Mouse (Mus musculus): ENCODE data around the gene Stpg4.

DNA sequence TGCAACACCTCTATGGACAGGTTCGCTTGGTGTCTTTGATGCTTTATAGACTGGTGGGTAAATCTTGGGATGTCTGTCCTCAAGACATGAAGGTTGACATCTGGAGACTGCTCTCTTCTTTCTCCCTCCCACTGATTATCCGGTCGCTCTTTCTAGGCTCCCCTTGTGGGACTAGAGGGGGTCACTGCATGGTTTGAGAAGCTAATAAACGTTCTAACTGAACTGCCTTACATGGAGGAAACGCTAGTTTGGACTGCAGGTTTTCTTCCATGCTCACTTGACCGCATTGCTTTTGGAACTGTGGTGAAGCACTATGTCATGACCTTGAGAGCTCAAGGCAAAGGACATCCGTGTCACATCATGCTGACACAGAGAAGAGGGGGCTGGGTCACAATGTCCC is 25.8 kb upstream of the Stpg4 start:
- TF ChIP-seq EP300 (IDR thresholded peaks at IDR 0.05; ENCODE audit: low read depth in 1 of 2, low read length in 2 of 2) (no peak), USF2 (IDR thresholded peaks at IDR 0.05; ENCODE audit: borderline replicate concordance in 1 of 2, insufficient read depth in 1 of 2, low read depth in 1 of 2, low read length in 2 of 2) (no peak), GABPA (IDR thresholded peaks at IDR 0.05; ENCODE audit: low read depth, low read length) (no peak), ELF1 (IDR thresholded peaks at IDR 0.05; ENCODE audit: low read depth, low read length) (no peak), POLR2AphosphoS2 (IDR thresholded peaks at IDR 0.05; ENCODE audit: low read length) (no peak), CTCF (IDR thresholded peaks at IDR 0.05 in 2 of 3, conservative IDR thresholded peaks at IDR 0.05 in 1 of 3; ENCODE audit: control insufficient read depth in 1 of 3, insufficient read depth in 1 of 3, low read depth in 2 of 3, low read length in 3 of 3, poor library complexity in 1 of 3, severe bottlenecking in 1 of 3) (no peak), MXI1 (IDR thresholded peaks at IDR 0.05; ENCODE audit: low read depth, low read length) (no peak), MAX (IDR thresholded peaks at IDR 0.05; ENCODE audit: low read length) (no peak), POLR2A (IDR thresholded peaks at IDR 0.05; ENCODE audit: control insufficient read depth in 1 of 2, insufficient read depth in 1 of 2, low read depth in 1 of 2, low read length in 2 of 2, poor library complexity in 1 of 2) (no peak), RAD21 (IDR thresholded peaks at IDR 0.05; ENCODE audit: low read depth, low read length) (no peak), HCFC1 (IDR thresholded peaks at IDR 0.05; ENCODE audit: low read depth, low read length) (no peak), POLR2AphosphoS5 (IDR thresholded peaks at IDR 0.05; ENCODE audit: borderline replicate concordance, low read depth, low read length) (no peak), MAFK (IDR thresholded peaks at IDR 0.05; ENCODE audit: borderline replicate concordance, low read depth, low read length) (no peak), NRF1 (IDR thresholded peaks at IDR 0.05; ENCODE audit: insufficient read depth, low read depth, low read length, poor library complexity, severe bottlenecking) (no peak)
